Comparison of ENCODE assay signal across 8 mouse cellular contexts in genomic region chr9:65587573-65588358, GRCm38 (mm10). TPM values are rescaled to one million over a fixed set of nuclear protein-coding genes. Genes with fewer than 3 reads are reported as not detected.
DNase-seq lines count a peak whose midpoint lies in the region; ATAC-seq and TF ChIP-seq lines count a peak whose summit lies in the region.

No protein-coding gene starts in this region.

- under 1% methylated on average over 64 of the region's 64 CpGs for WGBS in heart, embryonic 16.5 days
- WGBS in liver, embryonic 11.5 days: under 1% methylated on average over 64 of the region's 64 CpGs

- H3K79me3 ChIP-seq in C2C12 (ENCODE audit: low read depth): peaks cover 10% of the 10 kb centered on the region

- H3K9me3 ChIP-seq in heart, embryonic 16.5 days (replicated peaks; ENCODE audit: control insufficient read depth, low read length): no peaks in the 10 kb centered on the region
- H3K9me3 ChIP-seq in liver, embryonic 11.5 days (ENCODE audit: control insufficient read depth, low read length): no peaks in the 10 kb centered on the region

- TF ChIP-seq CTCF in C2C12 (IDR thresholded peaks at IDR 0.05; ENCODE audit: control insufficient read depth, insufficient read depth, insufficient read length): no peak

- 0 out of 2 replicates have a peak overlapping the region, but pooled peaks have one; percentile 5 for H3K27ac ChIP-seq in heart, embryonic 16.5 days (ENCODE audit: low read length)
- peak overlapping the region; percentile 51 for H3K27ac ChIP-seq in liver, embryonic 11.5 days (ENCODE audit: low read depth, low read length)

- peak overlapping the region; percentile 73 for H3K9ac ChIP-seq in heart, embryonic 16.5 days (ENCODE audit: low read length)
- H3K9ac ChIP-seq in liver, embryonic 11.5 days (ENCODE audit: low read depth, low read length): peak overlapping the region; percentile 83

- H3K36me3 ChIP-seq in C2C12 (ENCODE audit: control insufficient read depth, insufficient read depth): peaks cover 29% of the 10 kb centered on the region
- peaks cover 8% of the 10 kb centered on the region for H3K36me3 ChIP-seq in heart, embryonic 16.5 days (ENCODE audit: control insufficient read depth, insufficient read depth)
- H3K36me3 ChIP-seq in liver, embryonic 11.5 days (ENCODE audit: control insufficient read depth, insufficient read depth, low read length): peaks cover 25% of the 10 kb centered on the region

- H3K4me3 ChIP-seq in C2C12 (ENCODE audit: insufficient read depth, poor library complexity, severe bottlenecking): peak overlapping the region; percentile 44
- peak overlapping the region; percentile 70 for H3K4me3 ChIP-seq in heart, embryonic 16.5 days (ENCODE audit: low read length)
- peak overlapping the region; percentile 64 for H3K4me3 ChIP-seq in liver, embryonic 11.5 days (ENCODE audit: low read depth, low read length)

- H3K4me1 ChIP-seq in heart, embryonic 16.5 days (ENCODE audit: control insufficient read depth, insufficient read depth, low read length): peaks cover 16% of the 10 kb centered on the region
- H3K4me1 ChIP-seq in liver, embryonic 11.5 days (replicated peaks; ENCODE audit: control insufficient read depth, insufficient read depth, low read length): peaks cover 17% of the 10 kb centered on the region

- peak overlapping the region; percentile 93 for H3K4me2 ChIP-seq in heart, embryonic 16.5 days (ENCODE audit: low read depth, low read length)
- H3K4me2 ChIP-seq in liver, embryonic 11.5 days: peak overlapping the region; percentile 81

- ATAC-seq in common myeloid progenitor, adult 5-6 weeks (replicated peaks; ENCODE audit: low read depth, poor library complexity, severe bottlenecking): peak; percentile 33
- ATAC-seq in heart, embryonic 16.5 days (replicated peaks; ENCODE audit: extremely low read depth, insufficient read depth, low FRiP score): peak; percentile 19
- ATAC-seq in liver, embryonic 11.5 days (replicated peaks; ENCODE audit: low FRiP score): peak; percentile 45
- peak; percentile 20; the same call in 1 of the 2 replicates for ATAC-seq in neutrophil, adult 5-6 weeks (ENCODE audit: extremely low read depth, insufficient number of reproducible peaks, low FRiP score, poor library complexity, severe bottlenecking)

- H3K79me2 ChIP-seq in C2C12 (ENCODE audit: control insufficient read depth, insufficient read depth): peaks cover 30% of the 10 kb centered on the region

- peak overlapping the region; percentile 82 for H3ac ChIP-seq in C2C12 (ENCODE audit: control insufficient read depth, insufficient read length, low read depth)

- DNase-seq in gastrocnemius, postnatal 10 days: peak; percentile 39
- no peak for DNase-seq in gastrocnemius, adult 18-20 months (ENCODE audit: low spot score)
- DNase-seq in liver, embryonic 11.5 days (ENCODE audit: low spot score): peak; percentile 69
- DNase-seq in cerebellum, adult 8-10 months: no peak

- H3K27me3 ChIP-seq in C2C12 (ENCODE audit: control insufficient read depth, insufficient read depth, insufficient read length): no peaks in the 10 kb centered on the region
- no peaks in the 10 kb centered on the region for H3K27me3 ChIP-seq in heart, embryonic 16.5 days (ENCODE audit: control insufficient read depth, insufficient read depth, low read length)
- H3K27me3 ChIP-seq in liver, embryonic 11.5 days (replicated peaks; ENCODE audit: control insufficient read depth, insufficient read depth, low read length): no peaks in the 10 kb centered on the region

TF ChIP-seq in C2C12, 6 proteins besides CTCF, POLR2A, EP300 and RAD21:
- no peak for TF ChIP-seq MYOG (IDR thresholded peaks at IDR 0.05; ENCODE audit: control insufficient read depth, extremely low read depth, insufficient read length)
- TF ChIP-seq FOSL1 (IDR thresholded peaks at IDR 0.05; ENCODE audit: insufficient read depth, low read length, poor library complexity, severe bottlenecking): no peak
- TF ChIP-seq MAX (IDR thresholded peaks at IDR 0.05): peak; percentile 45
- no peak for TF ChIP-seq USF1 (IDR thresholded peaks at IDR 0.05; ENCODE audit: low read depth)
- no peak for TF ChIP-seq MYOD1 (IDR thresholded peaks at IDR 0.05; ENCODE audit: control insufficient read depth, insufficient read length, low read depth)

RNA-seq across cellular contexts. Expression of gene Pif1, which starts 0.8 kb away (rescaled TPM):
- 1 to 10 TPM in 1 of 2 experiments, under 1 TPM in 1; 0.92 to 1.4 TPM for total RNA-seq in gastrocnemius, postnatal 10 days (2021)
- not detected for total RNA-seq in gastrocnemius, adult 18-20 months (2021)
- 10.8 TPM for polyA plus RNA-seq in C2C12 (2012; fragmentation: generic; extraction: Trizol)
- 12.9 and 29.1 TPM in 2 replicates for total RNA-seq in common myeloid progenitor, adult 5-6 weeks (2017)
- polyA plus RNA-seq in heart, embryonic 16.5 days (2015; fragmentation: Nextera tagmentation; extraction: Ambion mirVana): 11.9 and 13.9 TPM in 2 replicates
- polyA plus RNA-seq in liver, embryonic 11.5 days (2014; fragmentation: Nextera tagmentation; extraction: Ambion mirVana): 16.4 and 18.0 TPM in 2 replicates
- total RNA-seq in neutrophil, adult 5-6 weeks (2017): not detected in 2 replicates

RNA-seq across cellular contexts. Expression of gene Plekho2, which starts 7.9 kb away (rescaled TPM):
- total RNA-seq in gastrocnemius, postnatal 10 days (2021): 10 to 100 TPM; 11.4 to 17.3 TPM
- 1 to 10 TPM; 2.2 to 5.4 TPM for total RNA-seq in gastrocnemius, adult 18-20 months (2021)
- polyA plus RNA-seq in C2C12 (2012; fragmentation: generic; extraction: Trizol): 23.3 TPM
- total RNA-seq in common myeloid progenitor, adult 5-6 weeks (2017): 19.3 and 20.0 TPM in 2 replicates
- 11.0 and 12.0 TPM in 2 replicates for polyA plus RNA-seq in heart, embryonic 16.5 days (2015; fragmentation: Nextera tagmentation; extraction: Ambion mirVana)
- 29.5 and 30.3 TPM in 2 replicates for polyA plus RNA-seq in liver, embryonic 11.5 days (2014; fragmentation: Nextera tagmentation; extraction: Ambion mirVana)
- 103 and 108 TPM in 2 replicates for total RNA-seq in neutrophil, adult 5-6 weeks (2017)

RNA-seq across cellular contexts. Expression of gene Rbpms2, which starts 41.7 kb away (rescaled TPM):
- 1 to 10 TPM; 2.4 to 4.0 TPM for total RNA-seq in gastrocnemius, postnatal 10 days (2021)
- 1 to 10 TPM; 1.5 to 2.3 TPM for total RNA-seq in gastrocnemius, adult 18-20 months (2021)
- polyA plus RNA-seq in C2C12 (2012; fragmentation: generic; extraction: Trizol): 41.3 TPM
- 2.0 and 3.1 TPM in 2 replicates for total RNA-seq in common myeloid progenitor, adult 5-6 weeks (2017)
- polyA plus RNA-seq in heart, embryonic 16.5 days (2015; fragmentation: Nextera tagmentation; extraction: Ambion mirVana): 105 and 108 TPM in 2 replicates
- 34.8 and 36.5 TPM in 2 replicates for polyA plus RNA-seq in liver, embryonic 11.5 days (2014; fragmentation: Nextera tagmentation; extraction: Ambion mirVana)
- 2.1 and 3.3 TPM in 2 replicates for total RNA-seq in neutrophil, adult 5-6 weeks (2017)

Comparison
In these comparisons a context has a peak if more than half of its experiments do, and no peak if none do; other contexts are left out.
1. DNase-seq: peak in gastrocnemius, postnatal 10 days (single experiment) and liver, embryonic 11.5 days (single experiment); none in gastrocnemius, adult 18-20 months (single experiment) and cerebellum, adult 8-10 months (single experiment).
2. Peak in every context shown above with its lines, with median percentiles within 50 percentile points of each other: H3K4me3 ChIP-seq and ATAC-seq.